In the genomic region with DNA sequence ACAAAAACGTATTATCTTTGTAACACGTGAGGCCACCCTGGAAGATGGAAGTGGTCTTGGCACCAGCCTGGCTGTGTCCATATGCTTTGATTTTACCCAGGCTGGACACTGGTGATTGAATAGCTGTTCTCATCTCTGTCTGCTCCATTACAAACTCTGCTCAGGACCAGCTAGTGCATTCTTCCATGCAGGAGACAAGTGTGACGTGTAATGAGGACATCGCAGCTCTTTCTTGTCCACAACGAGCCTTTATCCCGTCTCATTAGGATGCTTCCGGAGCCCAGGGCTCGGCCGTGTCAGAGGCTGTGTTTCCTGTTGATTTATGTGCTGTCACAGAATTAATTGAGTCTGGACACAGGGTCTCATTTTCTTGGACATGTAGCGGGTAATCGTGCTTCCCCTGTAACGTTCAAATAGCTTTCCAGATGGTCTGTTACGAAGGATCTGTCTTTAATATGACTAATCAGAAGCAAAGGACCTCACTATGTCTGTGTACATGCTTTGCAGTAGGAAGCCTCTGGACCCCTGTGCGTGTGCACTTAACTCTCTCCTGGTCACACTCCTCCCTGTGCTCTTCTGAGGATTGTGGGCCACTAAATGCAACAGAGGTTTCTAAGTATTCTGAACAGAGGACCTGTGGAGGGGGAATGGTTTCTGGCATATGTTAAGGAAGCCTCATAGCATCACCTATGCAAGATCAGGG, we compare ENCODE assay signal across 12 mouse cellular contexts.
DNase-seq lines count a peak whose midpoint lies in the region; ATAC-seq lines count a peak whose summit lies in the region.
"Had no signal": no experiment of that assay in that cellular context is flagged by ENCODE, and none has a peak within 500 bp of the region (broad histone marks: within the 10 kb centered on the region; RNA-seq: fewer than 3 reads in every experiment).

No protein-coding gene starts in this region.

- H3K9ac ChIP-seq in forebrain, embryonic 14.5 days (ENCODE audit: low read length), result no peak overlapping the region; the same call in 1 of the 2 replicates
- H3K9ac ChIP-seq: heart, embryonic 13.5 days had no signal

- no peak overlapping the region for H3K4me3 ChIP-seq in forebrain, embryonic 14.5 days (ENCODE audit: low read depth, low read length)
- H3K4me3 ChIP-seq: heart, embryonic 13.5 days had no signal

- no peaks in the 10 kb centered on the region for H3K9me3 ChIP-seq in forebrain, embryonic 14.5 days (replicated peaks; ENCODE audit: control insufficient read depth, low read length)

- H3K27ac ChIP-seq in forebrain, embryonic 14.5 days (ENCODE audit: low read depth, low read length), result peak overlapping the region; percentile 36; the same call in 1 of the 2 replicates
- H3K27ac ChIP-seq: heart, embryonic 13.5 days had no signal

- H3K4me1 ChIP-seq in forebrain, embryonic 14.5 days (ENCODE audit: control insufficient read depth, insufficient read depth, low read length), result peaks cover 5% of the 10 kb centered on the region; the same call in 1 of the 2 replicates
- H3K4me1 ChIP-seq: heart, embryonic 13.5 days had no signal

- intact Hi-C loops in heart, postnatal 10 days (cut with DNase I), result no loop called here

- 54% methylated on average over 14 of the region's 14 CpGs for WGBS in forebrain, embryonic 14.5 days

- no peak overlapping the region for H3K4me2 ChIP-seq in forebrain, embryonic 14.5 days (ENCODE audit: low read length)
- H3K4me2 ChIP-seq: heart, embryonic 13.5 days had no signal

- no peaks in the 10 kb centered on the region for H3K27me3 ChIP-seq in forebrain, embryonic 14.5 days (replicated peaks; ENCODE audit: control insufficient read depth, insufficient read depth, low read length)
- H3K27me3 ChIP-seq: heart, embryonic 13.5 days had no signal

- peak; percentile 26 for DNase-seq in cerebellum, adult 8-10 months
- DNase-seq in cerebellum, postnatal 4 days (ENCODE audit: low spot score in 2 of 2), result no peak
- DNase-seq in Muller cell, postnatal 12 days (ENCODE audit: inconsistent ontology term), result peak; percentile 66
- peak; percentile 22 for DNase-seq in forebrain, embryonic 14.5 days (ENCODE audit: low spot score)
- DNase-seq in mesoderm, embryonic 11.5 days (ENCODE audit: low read depth, low spot score), result peak; percentile 59
- no peak for DNase-seq in frontal cortex, adult 2 months (ENCODE audit: extremely low spot score in 1 of 2, low spot score in 1 of 2)
- no peak for DNase-seq in heart, postnatal 10 days
- DNase-seq: kidney, postnatal 25 days; right cerebral cortex, postnatal 14 days; thymus, adult 18-20 months had no signal

- H3K36me3 ChIP-seq in forebrain, embryonic 14.5 days (ENCODE audit: control insufficient read depth, insufficient read depth, low read length), result no peaks in the 10 kb centered on the region
- H3K36me3 ChIP-seq: heart, embryonic 13.5 days had no signal

- peak; percentile 54; the same call in 1 of the 2 replicates for ATAC-seq in forebrain, embryonic 14.5 days
- ATAC-seq in inflammation-experienced regulatory T-cells, adult 6 months, result no peak

Comparison
In these comparisons a context has a peak if more than half of its experiments do, and no peak if none do; other contexts are left out.
1. DNase-seq: peak in cerebellum, adult 8-10 months (single experiment), Muller cell, postnatal 12 days (single experiment), forebrain, embryonic 14.5 days (single experiment) and mesoderm, embryonic 11.5 days (single experiment); none in cerebellum, postnatal 4 days (0 of 2), frontal cortex, adult 2 months (0 of 2) and heart, postnatal 10 days (0 of 2).